Comparison of ENCODE assay signal across 8 mouse cellular contexts in genomic region chr11:113192086-113192856, GRCm38 (mm10).
DNase-seq lines count a peak whose midpoint lies in the region; ATAC-seq and TF ChIP-seq lines count a peak whose summit lies in the region.

No protein-coding gene starts in this region.

- no peaks in the 10 kb centered on the region for H3K27me3 ChIP-seq in intestine, embryonic 14.5 days (replicated peaks; ENCODE audit: control insufficient read depth, insufficient read depth, low read length)
- no peaks in the 10 kb centered on the region for H3K27me3 ChIP-seq in intestine, postnatal 0 days (replicated peaks; ENCODE audit: control insufficient read depth, insufficient read depth, low read length)
- no peaks in the 10 kb centered on the region for H3K27me3 ChIP-seq in intestine, embryonic 15.5 days (replicated peaks)

- no peaks in the 10 kb centered on the region for H3K4me1 ChIP-seq in intestine, embryonic 14.5 days (replicated peaks; ENCODE audit: control insufficient read depth, insufficient read depth, low read length)
- H3K4me1 ChIP-seq in intestine, postnatal 0 days (replicated peaks; ENCODE audit: control insufficient read depth, insufficient read depth, low read length): no peaks in the 10 kb centered on the region; the same call in 1 of the 2 replicates
- no peaks in the 10 kb centered on the region for H3K4me1 ChIP-seq in intestine, embryonic 15.5 days (replicated peaks)

- no peak overlapping the region for H3K9ac ChIP-seq in intestine, embryonic 14.5 days (ENCODE audit: low read length)
- no peak overlapping the region for H3K9ac ChIP-seq in intestine, postnatal 0 days (ENCODE audit: low read depth, low read length)
- no peak overlapping the region for H3K9ac ChIP-seq in intestine, embryonic 15.5 days

- H3K9me3 ChIP-seq in intestine, embryonic 14.5 days (ENCODE audit: control insufficient read depth, low read length): no peaks in the 10 kb centered on the region
- no peaks in the 10 kb centered on the region for H3K9me3 ChIP-seq in intestine, postnatal 0 days (ENCODE audit: control insufficient read depth)
- H3K9me3 ChIP-seq in intestine, embryonic 15.5 days: no peaks in the 10 kb centered on the region

- ATAC-seq in intestine, embryonic 14.5 days (replicated peaks; ENCODE audit: low FRiP score, low TSS enrichment, low read depth): no peak
- ATAC-seq in intestine, postnatal 0 days: no peak
- ATAC-seq in intestine, embryonic 15.5 days: peak; percentile 62; the same call in 1 of the 2 replicates
- no peak for ATAC-seq in inflammation-experienced regulatory T-cells, adult 6 months

- no peaks in the 10 kb centered on the region for H3K36me3 ChIP-seq in intestine, embryonic 14.5 days (ENCODE audit: control insufficient read depth, insufficient read depth, low read length)
- no peaks in the 10 kb centered on the region for H3K36me3 ChIP-seq in intestine, postnatal 0 days (ENCODE audit: control insufficient read depth, insufficient read depth)
- no peaks in the 10 kb centered on the region for H3K36me3 ChIP-seq in intestine, embryonic 15.5 days

- WGBS in intestine, embryonic 14.5 days: 56% methylated on average over 22 of the region's 22 CpGs
- 56% methylated on average over 22 of the region's 22 CpGs for WGBS in intestine, postnatal 0 days
- WGBS in intestine, embryonic 15.5 days: 60% methylated on average over 22 of the region's 22 CpGs

- no peak for TF ChIP-seq CTCF in intestine, postnatal 0 days (IDR thresholded peaks at IDR 0.05; ENCODE audit: low read depth)

- no peak overlapping the region for H3K4me3 ChIP-seq in intestine, embryonic 14.5 days (ENCODE audit: low read depth, low read length)
- no peak overlapping the region for H3K4me3 ChIP-seq in intestine, postnatal 0 days (ENCODE audit: low read depth, low read length)
- H3K4me3 ChIP-seq in intestine, embryonic 15.5 days (replicated peaks): no peak overlapping the region

- H3K4me2 ChIP-seq in intestine, embryonic 14.5 days (ENCODE audit: low read length): 0 out of 2 replicates have a peak overlapping the region, but pooled peaks have one; percentile 6
- H3K4me2 ChIP-seq in intestine, postnatal 0 days (replicated peaks; ENCODE audit: low read depth): no peak overlapping the region
- peak overlapping the region; percentile 20; the same call in 1 of the 2 replicates for H3K4me2 ChIP-seq in intestine, embryonic 15.5 days (replicated peaks)

- DNase-seq in intestine, embryonic 14.5 days (ENCODE audit: low spot score): peak; percentile 56
- DNase-seq in cerebellum, adult 9-10 months: peak; percentile 72
- DNase-seq in right cerebral cortex, postnatal 10 days (ENCODE audit: low spot score in 2 of 2): peak; percentile 83 to 85
- no peak for DNase-seq in Muller cell, postnatal 12 days (ENCODE audit: inconsistent ontology term)
- DNase-seq in gastrocnemius, postnatal 14 days: no peak

- intact Hi-C loops in gastrocnemius, postnatal 14 days (cut with DNase I; ENCODE audit: low total_unique reads): no loop called here

- 0 out of 2 replicates have a peak overlapping the region, but pooled peaks have one; percentile 1 for H3K27ac ChIP-seq in intestine, embryonic 14.5 days (ENCODE audit: low read depth)
- H3K27ac ChIP-seq in intestine, postnatal 0 days (ENCODE audit: low read depth, low read length): no peak overlapping the region
- H3K27ac ChIP-seq in intestine, embryonic 15.5 days: 0 out of 2 replicates have a peak overlapping the region, but pooled peaks have one; percentile 2

Comparison
In these comparisons a context has a peak if more than half of its experiments do, and no peak if none do; other contexts are left out.
1. DNase-seq: peak in intestine, embryonic 14.5 days (single experiment), cerebellum, adult 9-10 months (single experiment) and right cerebral cortex, postnatal 10 days (2 of 2); none in Muller cell, postnatal 12 days (single experiment) and gastrocnemius, postnatal 14 days (single experiment).